Mouse (Mus musculus) liver, embryonic 14 days (tissue): ENCODE data around the gene Eif4b. TPM values are rescaled to one million over a fixed set of nuclear protein-coding genes. Genes with fewer than 3 reads are reported as not detected.

Experiments
- polyA plus RNA-seq: library from polyadenylated mRNA; depleted of rRNA; stranded (reverse); fragments of >200 nt; gene quantifications from 2 replicates; pipeline ENCODE4 v1.2.3, GENCODE M21; 2012; rRNA removed

Eif4b gene
- polyA plus RNA-seq: 72.9 and 76.9 TPM in 2 replicates

DNA sequence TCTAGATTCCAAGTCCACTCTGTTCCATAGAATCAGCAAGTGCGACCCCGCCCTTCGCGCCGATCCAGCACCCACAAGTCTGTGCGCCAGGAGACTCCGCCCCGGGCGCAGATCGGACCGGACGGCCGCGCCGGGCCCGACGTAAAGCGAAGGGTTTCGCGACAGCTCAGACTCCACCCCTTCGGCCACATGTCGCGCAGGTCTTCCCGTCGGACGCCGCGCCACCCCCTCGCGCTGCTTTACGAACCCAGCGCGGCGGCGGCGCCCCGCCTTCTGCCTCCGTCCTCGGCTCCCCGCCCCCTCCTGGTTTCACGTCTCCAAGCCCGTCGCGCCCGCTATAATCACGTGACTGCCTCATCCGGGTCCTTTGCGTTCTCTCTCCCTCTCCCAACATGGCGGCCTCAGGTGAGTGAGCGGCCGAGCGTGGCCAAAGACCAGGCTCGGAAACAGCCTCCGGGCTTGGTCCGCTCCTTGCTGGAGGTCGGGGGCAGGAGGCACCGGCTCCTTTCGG, at the start of gene Eif4b:
Gene Eif4b (plus strand): TSS at position 215 of the 511 bp plus-strand sequence.

DNA sequence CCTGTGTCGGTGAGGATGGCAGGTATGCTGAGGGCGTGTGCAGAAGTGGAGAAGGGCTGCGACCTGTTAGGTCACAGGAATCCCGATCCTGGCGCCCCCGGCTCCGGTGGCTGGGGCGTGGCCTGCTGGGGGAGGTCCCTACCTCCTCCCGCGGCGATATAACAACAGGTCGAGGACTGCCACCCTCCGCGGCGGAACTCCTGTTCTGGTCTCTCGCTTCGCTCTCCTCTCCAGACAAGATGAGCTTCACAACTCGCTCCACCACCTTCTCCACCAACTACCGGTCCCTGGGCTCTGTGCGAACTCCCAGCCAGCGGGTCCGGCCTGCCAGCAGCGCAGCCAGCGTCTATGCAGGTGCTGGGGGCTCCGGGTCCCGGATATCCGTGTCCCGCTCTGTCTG, 45.5 kb upstream of the Eif4b start, which contains the start of gene Krt18:
Gene Krt18 (plus strand): TSS at position 141 of the 400 bp plus-strand sequence.

DNA sequence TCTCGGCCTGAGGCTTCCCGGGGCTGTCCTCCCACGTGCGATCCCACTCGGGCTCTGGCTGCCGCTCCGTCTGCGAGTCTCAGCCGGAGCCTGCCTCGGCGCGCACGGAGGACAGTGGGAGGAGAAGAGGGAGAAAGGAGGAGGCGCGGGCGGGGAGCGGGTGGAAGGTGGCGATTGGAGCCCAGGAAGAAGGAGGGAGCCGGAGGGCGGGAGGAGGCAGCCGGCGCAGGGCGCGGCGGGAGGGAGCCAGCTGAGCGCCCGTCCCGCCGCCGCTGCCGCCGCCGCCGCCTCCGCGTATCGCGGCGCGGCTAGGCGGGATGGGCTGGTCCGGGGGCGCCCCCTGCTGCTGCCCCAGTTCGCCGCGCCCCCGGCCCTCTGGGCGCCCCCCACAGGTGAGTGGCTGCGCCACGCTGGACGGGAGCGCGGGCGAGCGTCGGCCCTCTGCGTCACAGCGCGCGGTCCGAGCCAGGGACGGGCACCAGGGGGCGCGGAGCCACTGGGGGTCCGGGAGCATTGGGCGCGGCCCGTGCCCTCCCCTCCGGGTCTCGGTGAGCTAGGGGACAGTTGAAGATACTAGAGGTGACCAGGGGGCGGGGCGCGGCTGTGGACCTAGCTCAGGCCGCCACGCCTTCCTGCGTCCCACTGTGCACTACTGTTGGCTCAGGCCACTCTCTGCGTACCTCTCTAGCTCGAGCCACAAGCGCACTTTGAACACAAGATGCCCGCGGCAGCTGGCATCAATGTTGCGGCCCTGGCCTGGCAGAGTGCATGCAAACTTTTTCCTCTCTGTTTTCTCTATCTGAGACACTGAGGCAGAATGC, 26.8 kb downstream of the Eif4b start, which contains the start of gene Tns2:
Gene Tns2 (plus strand): TSS at position 253 of the 821 bp plus-strand sequence.

DNA sequence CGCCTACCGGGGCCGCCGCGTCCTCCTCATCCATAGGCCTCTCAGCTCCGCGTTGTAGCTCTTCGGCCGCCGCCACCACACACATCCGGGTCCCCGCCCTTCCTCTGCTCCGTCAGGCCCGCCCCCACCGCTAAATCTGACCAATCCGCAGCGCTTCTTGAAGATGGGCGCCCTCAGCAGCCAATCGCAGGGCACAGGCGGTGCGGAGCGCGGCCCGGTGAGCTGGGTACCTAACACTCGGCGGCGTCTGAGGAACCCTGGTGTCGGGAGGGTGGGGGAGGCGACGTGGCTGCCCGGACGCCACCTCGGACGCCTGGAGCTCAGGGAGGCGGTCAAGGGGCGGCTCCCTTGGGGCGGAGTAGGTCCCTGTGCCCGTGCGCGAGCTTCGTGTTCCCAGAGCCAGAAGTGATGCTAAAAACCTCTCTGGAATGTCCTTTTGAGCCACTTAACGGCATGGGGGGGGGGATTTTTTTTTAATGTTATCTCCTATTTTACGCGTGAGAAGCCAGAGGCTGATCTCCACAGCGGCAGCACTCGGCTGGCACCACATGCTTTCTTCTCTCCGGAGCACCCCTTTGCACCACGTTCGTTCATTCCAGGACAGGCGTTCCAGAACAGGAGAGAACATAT, 62.7 kb downstream of the Eif4b start, which contains the start of gene Spryd3:
Gene Spryd3 (minus strand): TSS at position 106 of the 630 bp plus-strand sequence.

DNA sequence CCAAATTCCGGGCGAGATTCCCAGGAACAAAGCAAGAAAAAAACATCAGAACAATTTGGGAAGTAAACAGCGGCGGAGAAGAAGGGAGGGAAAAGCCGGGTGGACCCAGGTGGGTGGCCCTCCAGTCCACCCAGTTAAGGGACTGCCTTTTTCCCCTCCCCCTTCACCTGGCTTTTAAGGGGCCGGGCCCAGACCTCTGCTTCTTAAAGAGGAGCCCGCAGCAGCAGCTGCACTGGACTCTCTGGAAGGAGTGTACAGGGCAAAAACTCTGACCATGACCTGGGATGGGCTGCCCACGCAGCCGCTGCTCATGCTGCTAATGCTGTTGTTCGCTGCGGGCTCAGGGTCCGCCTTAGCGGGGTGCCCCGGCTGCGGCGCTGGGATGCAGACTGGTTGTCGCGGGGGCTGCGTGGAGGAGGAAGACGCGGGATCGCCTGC, 70.7 kb downstream of the Eif4b start, which contains the start of gene Igfbp6:
Gene Igfbp6 (plus strand): TSS at position 89 of the 438 bp plus-strand sequence.

Other genes starting within 250 kb of the Eif4b start
- gene Krt1, start 223.0 kb upstream of the Eif4b start, polyA plus RNA-seq: 0.01 and 0.10 TPM in 2 replicates
- gene Krt77, start 204.1 kb upstream of the Eif4b start, polyA plus RNA-seq: 0.02 TPM in 1 of 2 replicates, not detected in the other
- not detected in 2 replicates for gene Krt76, start 180.9 kb upstream of the Eif4b start, polyA plus RNA-seq
- gene Krt4, start 149.0 kb upstream of the Eif4b start, polyA plus RNA-seq: 0.06 and 0.18 TPM in 2 replicates
- not detected in 2 replicates for gene Krt79, start 133.4 kb upstream of the Eif4b start, polyA plus RNA-seq
- 0.01 TPM in 1 of 2 replicates, not detected in the other for gene Krt78, start 119.5 kb upstream of the Eif4b start, polyA plus RNA-seq
- gene Krt8, start 69.3 kb upstream of the Eif4b start, polyA plus RNA-seq: 40.2 and 40.3 TPM in 2 replicates
- 28.2 and 34.2 TPM in 2 replicates for gene Krt18, start 45.6 kb upstream of the Eif4b start, polyA plus RNA-seq
- gene Tns2, start 26.6 kb downstream of the Eif4b start, polyA plus RNA-seq: 4.7 and 5.4 TPM in 2 replicates
- gene Spryd3, start 62.5 kb downstream of the Eif4b start, polyA plus RNA-seq: 12.4 TPM in 2 replicates
- gene Igfbp6, start 70.6 kb downstream of the Eif4b start, polyA plus RNA-seq: 0.50 and 0.66 TPM in 2 replicates
- 30.7 and 35.5 TPM in 2 replicates for gene Soat2, start 76.8 kb downstream of the Eif4b start, polyA plus RNA-seq
- 15.1 and 17.1 TPM in 2 replicates for gene Zfp740, start 129.5 kb downstream of the Eif4b start, polyA plus RNA-seq
- gene Csad, start 131.0 kb downstream of the Eif4b start, polyA plus RNA-seq: 15.4 and 20.0 TPM in 2 replicates
- gene Itgb7, start 158.2 kb downstream of the Eif4b start, polyA plus RNA-seq: 2.2 and 2.3 TPM in 2 replicates
- 2.0 and 2.1 TPM in 2 replicates for gene Rarg, start 183.7 kb downstream of the Eif4b start, polyA plus RNA-seq
- 0.03 TPM in 2 replicates for gene Gm9918, start 196.8 kb downstream of the Eif4b start, polyA plus RNA-seq
- 11.1 and 12.9 TPM in 2 replicates for gene Mfsd5, start 205.7 kb downstream of the Eif4b start, polyA plus RNA-seq
- 14.5 and 18.7 TPM in 2 replicates for gene Espl1, start 222.5 kb downstream of the Eif4b start, polyA plus RNA-seq